Mouse (Mus musculus): ENCODE data around the gene Aox4. TPM values are rescaled to one million over a fixed set of nuclear protein-coding genes. Genes with fewer than 3 reads are reported as not detected.
A peak's percentile ranks its signal among the peaks of the same experiment; 100 is the strongest.

The Aox4 gene
- polyA plus RNA-seq (2014; fragmentation: Nextera tagmentation; extraction: Ambion mirVana): 1.7 and 2.3 TPM in 2 replicates

- DNase-seq (ENCODE audit: low spot score): no peak
- H3K27ac ChIP-seq (ENCODE audit: low read depth, low read length): no peak within 1 kb of the TSS
- no peaks in the 10 kb centered on the region for H3K9me3 ChIP-seq (ENCODE audit: control insufficient read depth, low read length)
- H3K27me3 ChIP-seq (replicated peaks; ENCODE audit: control insufficient read depth, insufficient read depth, low read length): no peaks in the 10 kb centered on the region
- H3K4me2 ChIP-seq: no peak within 1 kb of the TSS
- WGBS: 77% methylated on average over 17 of the region's 17 CpGs
- H3K9ac ChIP-seq (ENCODE audit: low read depth, low read length): no peak within 1 kb of the TSS
- H3K36me3 ChIP-seq (ENCODE audit: control insufficient read depth, insufficient read depth, low read length): no peaks in the 10 kb centered on the region
- H3K4me3 ChIP-seq (ENCODE audit: low read depth, low read length): no peak within 1 kb of the TSS
- no peaks in the 10 kb centered on the region for H3K4me1 ChIP-seq (replicated peaks; ENCODE audit: control insufficient read depth, insufficient read depth, low read length)
- ATAC-seq (replicated peaks; ENCODE audit: low FRiP score): no peak
Measured at GRCm38 (mm10) chr1:58210203-58210602, at the start of gene Aox4. Gene Aox4, plus strand, starts transcription at chr1:58210397.

GRCm38 (mm10) chr1:58169893-58170292 is 40.3 kb upstream of the Aox4 start:
- Histone ChIP-seq H3K27ac (ENCODE audit: low read depth, low read length) (no peak overlapping the region), H3K27me3 (replicated peaks; ENCODE audit: control insufficient read depth, insufficient read depth, low read length) (no peaks in the 10 kb centered on the region), H3K9me3 (ENCODE audit: control insufficient read depth, low read length) (no peaks in the 10 kb centered on the region), H3K4me1 (replicated peaks; ENCODE audit: control insufficient read depth, insufficient read depth, low read length) (no peaks in the 10 kb centered on the region), H3K36me3 (ENCODE audit: control insufficient read depth, insufficient read depth, low read length) (no peaks in the 10 kb centered on the region), H3K4me3 (ENCODE audit: low read depth, low read length) (no peak overlapping the region), H3K9ac (ENCODE audit: low read depth, low read length) (no peak overlapping the region), H3K4me2 (no peak overlapping the region)
- ATAC-seq (replicated peaks; ENCODE audit: low FRiP score) (no peak), DNase-seq (ENCODE audit: low spot score) (no peak)
- WGBS: 69% methylated on average over 6 of the region's 6 CpGs

GRCm38 (mm10) chr1:58188514-58189175 is 21.6 kb upstream of the Aox4 start:
- DNase-seq (ENCODE audit: low spot score) (no peak), ATAC-seq (replicated peaks; ENCODE audit: low FRiP score) (no peak)
- Histone ChIP-seq H3K36me3 (ENCODE audit: control insufficient read depth, insufficient read depth, low read length) (no peaks in the 10 kb centered on the region), H3K4me1 (replicated peaks; ENCODE audit: control insufficient read depth, insufficient read depth, low read length) (no peaks in the 10 kb centered on the region), H3K4me2 (no peak overlapping the region), H3K9ac (ENCODE audit: low read depth, low read length) (no peak overlapping the region), H3K4me3 (ENCODE audit: low read depth, low read length) (no peak overlapping the region), H3K27me3 (replicated peaks; ENCODE audit: control insufficient read depth, insufficient read depth, low read length) (no peaks in the 10 kb centered on the region), H3K9me3 (ENCODE audit: control insufficient read depth, low read length) (no peaks in the 10 kb centered on the region), H3K27ac (ENCODE audit: low read depth, low read length) (no peak overlapping the region)
- WGBS: 66% methylated on average over 5 of the region's 5 CpGs

GRCm38 (mm10) chr1:58194317-58194716 is 15.9 kb upstream of the Aox4 start:
- H3K9ac ChIP-seq (ENCODE audit: low read depth, low read length): no peak overlapping the region
- H3K27me3 ChIP-seq (replicated peaks; ENCODE audit: control insufficient read depth, insufficient read depth, low read length): no peaks in the 10 kb centered on the region
- H3K4me2 ChIP-seq: no peak overlapping the region
- ATAC-seq (replicated peaks; ENCODE audit: low FRiP score) (no peak), DNase-seq (ENCODE audit: low spot score) (no peak)
- H3K4me1 ChIP-seq (replicated peaks; ENCODE audit: control insufficient read depth, insufficient read depth, low read length): no peaks in the 10 kb centered on the region
- no peaks in the 10 kb centered on the region for H3K9me3 ChIP-seq (ENCODE audit: control insufficient read depth, low read length)
- no peak overlapping the region for H3K4me3 ChIP-seq (ENCODE audit: low read depth, low read length)
- no peaks in the 10 kb centered on the region for H3K36me3 ChIP-seq (ENCODE audit: control insufficient read depth, insufficient read depth, low read length)
- WGBS: 82% methylated on average over 12 of the region's 12 CpGs
- no peak overlapping the region for H3K27ac ChIP-seq (ENCODE audit: low read depth, low read length)

- ATAC-seq (replicated peaks; ENCODE audit: low FRiP score) (no peak), DNase-seq (ENCODE audit: low spot score) (no peak)
- no peak overlapping the region for H3K9ac ChIP-seq (ENCODE audit: low read depth, low read length)
- no peaks in the 10 kb centered on the region for H3K27me3 ChIP-seq (replicated peaks; ENCODE audit: control insufficient read depth, insufficient read depth, low read length)
- no peak overlapping the region for H3K27ac ChIP-seq (ENCODE audit: low read depth, low read length)
- no peaks in the 10 kb centered on the region for H3K4me1 ChIP-seq (replicated peaks; ENCODE audit: control insufficient read depth, insufficient read depth, low read length)
- 72% methylated on average over 3 of the region's 3 CpGs for WGBS
- H3K36me3 ChIP-seq (ENCODE audit: control insufficient read depth, insufficient read depth, low read length): no peaks in the 10 kb centered on the region
- peak overlapping the region; percentile 47 for H3K4me2 ChIP-seq
- no peaks in the 10 kb centered on the region for H3K9me3 ChIP-seq (ENCODE audit: control insufficient read depth, low read length)
- no peak overlapping the region for H3K4me3 ChIP-seq (ENCODE audit: low read depth, low read length)
Measured at GRCm38 (mm10) chr1:58194988-58195387, 15.2 kb upstream of the Aox4 start.

GRCm38 (mm10) chr1:58195541-58195940 is 14.7 kb upstream of the Aox4 start:
- Histone ChIP-seq H3K9ac (ENCODE audit: low read depth, low read length) (no peak overlapping the region), H3K27me3 (replicated peaks; ENCODE audit: control insufficient read depth, insufficient read depth, low read length) (no peaks in the 10 kb centered on the region), H3K36me3 (ENCODE audit: control insufficient read depth, insufficient read depth, low read length) (no peaks in the 10 kb centered on the region), H3K4me2 (peak overlapping the region; percentile 47), H3K9me3 (ENCODE audit: control insufficient read depth, low read length) (no peaks in the 10 kb centered on the region), H3K27ac (ENCODE audit: low read depth, low read length) (no peak overlapping the region), H3K4me1 (replicated peaks; ENCODE audit: control insufficient read depth, insufficient read depth, low read length) (no peaks in the 10 kb centered on the region), H3K4me3 (ENCODE audit: low read depth, low read length) (no peak overlapping the region)
- 11% methylated on average over 10 of the region's 10 CpGs for WGBS
- ATAC-seq (replicated peaks; ENCODE audit: low FRiP score) (no peak), DNase-seq (ENCODE audit: low spot score) (no peak)

- no peak for DNase-seq (ENCODE audit: low spot score)
- no peak overlapping the region for H3K27ac ChIP-seq (ENCODE audit: low read depth, low read length)
- no peak overlapping the region for H3K4me3 ChIP-seq (ENCODE audit: low read depth, low read length)
- H3K27me3 ChIP-seq (replicated peaks; ENCODE audit: control insufficient read depth, insufficient read depth, low read length): no peaks in the 10 kb centered on the region
- no peak overlapping the region for H3K9ac ChIP-seq (ENCODE audit: low read depth, low read length)
- H3K9me3 ChIP-seq (ENCODE audit: control insufficient read depth, low read length): no peaks in the 10 kb centered on the region
- 79% methylated on average over 9 of the region's 9 CpGs for whole genome bisulfite sequencing
- no peaks in the 10 kb centered on the region for H3K4me1 ChIP-seq (replicated peaks; ENCODE audit: control insufficient read depth, insufficient read depth, low read length)
- no peak overlapping the region for H3K4me2 ChIP-seq
- no peak for ATAC-seq (replicated peaks; ENCODE audit: low FRiP score)
- H3K36me3 ChIP-seq (ENCODE audit: control insufficient read depth, insufficient read depth, low read length): no peaks in the 10 kb centered on the region
Measured at GRCm38 (mm10) chr1:58197023-58197422, 13.2 kb upstream of the Aox4 start.

- no peak overlapping the region for H3K27ac ChIP-seq (ENCODE audit: low read depth, low read length)
- no peak for ATAC-seq (replicated peaks; ENCODE audit: low FRiP score)
- H3K9ac ChIP-seq (ENCODE audit: low read depth, low read length): no peak overlapping the region
- no peak for DNase-seq (ENCODE audit: low spot score)
- no peaks in the 10 kb centered on the region for H3K36me3 ChIP-seq (ENCODE audit: control insufficient read depth, insufficient read depth, low read length)
- H3K4me2 ChIP-seq: no peak overlapping the region
- H3K27me3 ChIP-seq (replicated peaks; ENCODE audit: control insufficient read depth, insufficient read depth, low read length): no peaks in the 10 kb centered on the region
- no peaks in the 10 kb centered on the region for H3K9me3 ChIP-seq (ENCODE audit: control insufficient read depth, low read length)
- no peak overlapping the region for H3K4me3 ChIP-seq (ENCODE audit: low read depth, low read length)
- no peaks in the 10 kb centered on the region for H3K4me1 ChIP-seq (replicated peaks; ENCODE audit: control insufficient read depth, insufficient read depth, low read length)
- WGBS: 56% methylated on average over 4 of the region's 4 CpGs
Measured at GRCm38 (mm10) chr1:58198386-58198785, 11.8 kb upstream of the Aox4 start.

- Histone ChIP-seq H3K9me3 (ENCODE audit: control insufficient read depth, low read length) (no peaks in the 10 kb centered on the region), H3K27ac (ENCODE audit: low read depth, low read length) (no peak overlapping the region), H3K4me2 (no peak overlapping the region), H3K27me3 (replicated peaks; ENCODE audit: control insufficient read depth, insufficient read depth, low read length) (no peaks in the 10 kb centered on the region), H3K4me3 (ENCODE audit: low read depth, low read length) (no peak overlapping the region), H3K9ac (ENCODE audit: low read depth, low read length) (no peak overlapping the region), H3K36me3 (ENCODE audit: control insufficient read depth, insufficient read depth, low read length) (no peaks in the 10 kb centered on the region), H3K4me1 (replicated peaks; ENCODE audit: control insufficient read depth, insufficient read depth, low read length) (no peaks in the 10 kb centered on the region)
- DNase-seq (ENCODE audit: low spot score) (no peak), ATAC-seq (replicated peaks; ENCODE audit: low FRiP score) (no peak)
- 67% methylated on average over 7 of the region's 7 CpGs for WGBS
Measured at GRCm38 (mm10) chr1:58212805-58213204, 2.6 kb downstream of the Aox4 start.
